Mouse (Mus musculus) hindbrain, embryonic 14.5 days (tissue): ENCODE results near the gene Gm27179. TPM values are rescaled to one million over a fixed set of nuclear protein-coding genes. Genes with fewer than 3 reads are reported as not detected.

Experiments used
- polyA plus RNA-seq: library from polyadenylated mRNA; unstranded; fragments of >200 nt; fragmentation: Nextera tagmentation; extraction: Ambion mirVana; gene quantifications from 2 replicates; pipeline ENCODE4 v1.2.1, GENCODE M21; 2014

The Gm27179 gene
- polyA plus RNA-seq, 1 experiment from 2014 or later = not detected

Other genes with a start within 250 kb of the Gm27179 start
- not detected in 2 replicates for gene Synb, start 218.2 kb downstream of the Gm27179 start, polyA plus RNA-seq
- gene Gm16867, start 9.2 kb downstream of the Gm27179 start, polyA plus RNA-seq = not detected in 2 replicates
- gene Entpd4b, start 42.9 kb upstream of the Gm27179 start, polyA plus RNA-seq = 17.5 and 19.5 TPM in 2 replicates